Mouse (Mus musculus): ENCODE results near the gene Pnpt1.

DNA sequence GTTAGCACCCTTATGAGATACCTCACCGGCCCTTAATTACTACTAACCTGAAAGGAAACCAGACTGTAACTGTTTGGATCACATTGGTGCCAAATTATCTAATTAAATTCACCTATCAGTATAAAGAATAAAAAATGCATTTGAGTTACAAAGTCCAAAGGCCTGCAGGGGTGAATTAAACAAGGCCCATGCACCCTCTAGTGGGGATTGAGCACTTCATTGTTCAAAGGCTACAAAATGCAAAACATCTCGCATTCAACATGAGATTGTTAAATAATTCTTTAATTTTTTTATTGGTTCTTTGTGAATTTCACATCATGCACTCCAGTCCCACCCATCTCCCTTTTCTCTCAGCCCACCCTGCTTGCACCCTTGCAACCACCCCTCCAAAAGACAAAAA lies 38.1 kb upstream of the Pnpt1 start:
- TF ChIP-seq CTCF (IDR thresholded peaks at IDR 0.05; ENCODE audit: low read depth, low read length) (no peak), POLR2A (IDR thresholded peaks at IDR 0.05; ENCODE audit: extremely low read depth, insufficient read depth, low read length) (no peak)

Data from liver, adult 2 months (tissue).